Mouse (Mus musculus) forebrain, postnatal 0 days (tissue): ENCODE results near the gene Dcn. TPM values are rescaled to one million over a fixed set of nuclear protein-coding genes. Genes with fewer than 3 reads are reported as not detected.

ENCODE experiments used
- ATAC-seq: fragments of 200-750 bp; cut with Nextera tagmentation; 2 replicates; pipeline ENCODE4 v1.8.0; 2017; ENCODE audit warnings: mild to moderate bottlenecking, moderate library complexity
- DNase-seq: peaks from one replicate; pipeline ENCODE4 v3.0.0-alpha.2; 2015
- H3K27ac ChIP-seq: fragments of 300-500 bp; sonication (generic); 2 replicates; pipeline ENCODE4 v1.5.1; 2014; ENCODE audit warnings: low read depth, mild to moderate bottlenecking, antibody characterized with exemption, low read length, moderate library complexity, mixed read lengths
- H3K27me3 ChIP-seq: fragments of 300-500 bp; sonication (generic); 2 replicates; pipeline ENCODE4 v1.6.1; 2014; ENCODE audit warnings: mild to moderate bottlenecking, low read length, mixed read lengths; ENCODE audit not compliant: insufficient read depth
- H3K36me3 ChIP-seq: fragments of 300-500 bp; sonication (generic); 2 replicates; pipeline ENCODE4 v1.6.1; 2014; ENCODE audit warnings: mild to moderate bottlenecking, moderate library complexity; ENCODE audit not compliant: insufficient read depth
- H3K4me1 ChIP-seq: fragments of 300-500 bp; sonication (generic); 2 replicates; pipeline ENCODE4 v1.6.1; 2014; ENCODE audit warnings: antibody characterized with exemption; ENCODE audit not compliant: insufficient read depth
- H3K4me2 ChIP-seq: fragments of 300-500 bp; sonication (generic); 2 replicates; pipeline ENCODE4 v1.6.1; 2014; ENCODE audit warnings: low read depth, mild to moderate bottlenecking, moderate library complexity
- H3K4me3 ChIP-seq: fragments of 300-500 bp; sonication (generic); 2 replicates; pipeline ENCODE4 v1.5.1; 2014; ENCODE audit warnings: low read depth, low read length, mixed read lengths
- H3K9ac ChIP-seq: fragments of 300-500 bp; sonication (generic); 2 replicates; pipeline ENCODE4 v1.6.1; 2014; ENCODE audit warnings: mild to moderate bottlenecking
- H3K9me3 ChIP-seq: fragments of 300-500 bp; sonication (generic); 2 replicates; pipeline ENCODE4 v1.6.1; 2016; ENCODE audit warnings: low read length
- CTCF ChIP-seq: sonication (generic); IDR thresholded peaks from 2 replicates; pipeline ENCODE4 v1.5.1; 2016; ENCODE audit warnings: antibody characterized with exemption, control low read depth, low read depth
- WGBS: fragments of 180-500 bp; shearing (Covaris S2); extraction: QIAGEN DNeasy Blood & Tissue Kit; methylation state at CpG from one replicate; pipeline ENCODE4 v1.1.7; 2014; 5-methylcytosine and 5-hydroxymethylcytosine counted together
- polyA plus RNA-seq: library from polyadenylated mRNA; unstranded; fragments of >200 nt; fragmentation: Nextera tagmentation; extraction: Ambion mirVana; gene quantifications from 2 replicates; pipeline ENCODE4 v1.2.1, GENCODE M21; 2015
- total RNA-seq: library from RNA; depleted of rRNA; stranded (reverse); fragments of >200 nt; gene quantifications from 2 replicates; pipeline ENCODE4 v1.2.3, GENCODE M21; 2014; rRNA removed

Gene Dcn
- total and polyA plus RNA-seq, 2 experiments from 2014 or later = 51.0 to 62.1 TPM

- Histone ChIP-seq H3K4me3 (no peak overlapping the region), H3K36me3 (no peaks in the 10 kb centered on the region), H3K4me1 (no peaks in the 10 kb centered on the region), H3K27ac (no peak overlapping the region), H3K27me3 (no peaks in the 10 kb centered on the region), H3K9me3 (no peaks in the 10 kb centered on the region), H3K9ac (no peak overlapping the region), H3K4me2 (no peak overlapping the region)
- 85% methylated on average over 1 of the region's 1 CpGs for WGBS
- ATAC-seq (no peak), DNase-seq (no peak)
- no peak for TF ChIP-seq CTCF
These were observed 68.3 kb downstream of the Dcn start for GRCm38 (mm10) chr10:97547740-97548139.

- ATAC-seq = no peak
- DNase-seq = no peak
- H3K27ac ChIP-seq = no peak within 1 kb of the TSS
- no peaks in the 10 kb centered on the region for H3K36me3 ChIP-seq
- no peaks in the 10 kb centered on the region for H3K27me3 ChIP-seq
- H3K4me3 ChIP-seq = no peak within 1 kb of the TSS
- no peak for TF ChIP-seq CTCF
- no peak within 1 kb of the TSS for H3K9ac ChIP-seq
- no peaks in the 10 kb centered on the region for H3K9me3 ChIP-seq
- no peaks in the 10 kb centered on the region for H3K4me1 ChIP-seq
- no peak within 1 kb of the TSS; the same call in 1 of the 2 replicates for H3K4me2 ChIP-seq
- 31% methylated on average over 10 of the region's 10 CpGs for WGBS
These were observed 85.8 kb downstream of the Dcn start, which contains the start of gene Lum for GRCm38 (mm10) chr10:97564957-97565856. Gene Lum (plus strand): TSS chr10:97565128.

- no peak overlapping the region for H3K4me2 ChIP-seq
- ATAC-seq (no peak), DNase-seq (no peak)
- no peaks in the 10 kb centered on the region for H3K36me3 ChIP-seq
- no peak for TF ChIP-seq CTCF
- H3K4me1 ChIP-seq = no peaks in the 10 kb centered on the region
- no peak overlapping the region for H3K9ac ChIP-seq
- no peaks in the 10 kb centered on the region for H3K27me3 ChIP-seq
- H3K9me3 ChIP-seq = no peaks in the 10 kb centered on the region
- 57% methylated on average over 8 of the region's 8 CpGs for WGBS
- H3K4me3 ChIP-seq = no peak overlapping the region
- H3K27ac ChIP-seq = no peak overlapping the region
These were observed 88.2 kb downstream of the Dcn start for GRCm38 (mm10) chr10:97567489-97568135.

Other genes with a start within 250 kb of the Dcn start
- 4.5 and 11.8 TPM in 2 replicates for gene Lum, start 85.5 kb downstream of the Dcn start, total RNA-seq
- gene Lum, start 85.5 kb downstream of the Dcn start, polyA plus RNA-seq = 9.4 and 15.6 TPM in 2 replicates
- not detected in 2 replicates for gene Kera, start 127.3 kb downstream of the Dcn start, total RNA-seq
- gene Kera, start 127.3 kb downstream of the Dcn start, polyA plus RNA-seq = 0.15 and 0.20 TPM in 2 replicates
- 0.15 and 1.2 TPM in 2 replicates for gene Epyc, start 164.5 kb downstream of the Dcn start, total RNA-seq
- 0.61 and 0.83 TPM in 2 replicates for gene Epyc, start 164.5 kb downstream of the Dcn start, polyA plus RNA-seq
- gene Ccer1, start 213.4 kb downstream of the Dcn start, total RNA-seq = not detected in 2 replicates
- not detected in 2 replicates for gene Ccer1, start 213.4 kb downstream of the Dcn start, polyA plus RNA-seq
- not detected in 2 replicates for gene C030005K15Rik, start 247.1 kb downstream of the Dcn start, total RNA-seq
- not detected in 2 replicates for gene C030005K15Rik, start 247.1 kb downstream of the Dcn start, polyA plus RNA-seq